Mouse (Mus musculus): ENCODE data around the gene Ripply2. TPM values are rescaled to one million over a fixed set of nuclear protein-coding genes. Genes with fewer than 3 reads are reported as not detected.

Gene Ripply2
- polyA plus RNA-seq (2014; fragmentation: Illumina TruSeq; extraction: RNeasy Lipid Tissue Mini Kit (QIAGEN cat#74804); ENCODE audit: low read depth, low replicate concordance) = not detected

DNA sequence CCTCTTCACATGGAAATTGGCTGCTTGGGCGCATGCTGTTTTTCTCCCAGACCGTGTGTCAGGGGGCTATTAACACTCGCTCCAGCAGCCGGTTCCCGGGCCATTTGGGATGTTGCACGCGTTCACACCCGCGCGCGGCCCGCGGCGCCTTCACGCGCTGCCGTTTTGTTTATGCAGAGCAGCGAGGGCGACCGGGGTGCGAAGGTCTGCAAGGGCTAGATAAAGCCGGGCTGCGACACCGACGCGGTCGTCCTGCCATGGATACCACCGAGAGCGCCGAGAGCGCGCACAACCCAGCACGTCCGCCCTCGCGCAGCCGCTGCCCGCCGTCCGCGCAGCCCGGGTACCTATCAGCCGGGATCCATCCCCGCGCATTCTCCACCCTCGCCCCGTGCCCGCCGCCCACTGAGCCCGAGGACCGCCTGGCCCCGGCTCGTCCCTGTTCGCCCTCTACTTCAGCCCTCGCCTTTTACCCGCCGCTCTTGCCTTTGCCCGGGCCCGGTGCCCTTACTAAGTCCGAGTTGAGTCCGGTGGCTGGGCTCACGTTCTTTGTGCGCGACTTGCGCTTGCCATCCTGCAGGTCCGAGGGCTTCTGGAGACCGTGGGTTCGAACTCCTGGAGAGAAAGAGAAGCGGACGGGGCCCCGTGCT is at the start of gene Ripply2:
TSS of gene Ripply2 (plus strand) at position 250 of the 650 bp plus-strand sequence.

DNA sequence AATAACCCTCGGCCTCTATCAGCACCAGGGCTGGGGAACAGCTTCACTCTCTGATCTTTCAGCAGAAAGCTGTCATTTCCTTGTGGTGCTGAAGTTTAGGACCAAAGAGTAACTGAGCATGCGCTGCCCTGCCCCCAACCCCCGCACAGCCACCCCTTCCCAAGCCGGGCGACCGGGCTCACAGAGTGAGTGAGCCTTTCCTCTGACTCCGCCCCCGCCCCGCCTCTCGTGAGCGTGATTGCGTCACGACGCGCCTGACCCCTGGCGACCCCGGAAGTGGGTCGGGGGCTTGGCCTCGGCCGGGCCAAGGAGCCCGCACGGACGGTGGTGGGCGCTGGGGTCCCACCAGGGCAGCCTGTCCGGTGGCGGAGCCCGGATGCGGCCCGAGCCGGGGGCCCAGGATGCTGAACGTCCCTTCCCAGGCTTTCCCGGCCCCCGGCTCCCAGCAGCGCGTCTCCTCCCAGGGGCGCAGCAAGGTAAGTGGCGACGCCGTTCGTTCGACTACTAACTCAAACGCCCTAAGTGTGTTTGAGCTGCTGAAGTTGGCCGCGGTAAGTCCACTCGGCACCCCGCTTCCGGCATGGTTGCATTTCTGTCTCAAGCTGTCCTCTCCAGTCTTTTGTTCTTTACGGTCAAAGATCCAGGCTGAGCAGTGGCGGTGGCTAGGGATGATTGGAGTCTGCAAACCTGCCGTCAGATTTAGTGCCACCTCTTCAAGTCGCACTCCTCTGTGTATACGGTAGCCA is 6.6 kb downstream of the Ripply2 start, which contains the start of gene Cyb5r4:
TSS of gene Cyb5r4 (plus strand) at position 237 of the 746 bp plus-strand sequence.

Other genes with a start within 250 kb of the Ripply2 start
- 78.4 TPM for gene Snap91, start 134.9 kb upstream of the Ripply2 start, polyA plus RNA-seq (2014; fragmentation: Illumina TruSeq; extraction: RNeasy Lipid Tissue Mini Kit (QIAGEN cat#74804); ENCODE audit: low read depth, low replicate concordance)
- gene Cyb5r4, start 6.5 kb downstream of the Ripply2 start, polyA plus RNA-seq (2014; fragmentation: Illumina TruSeq; extraction: RNeasy Lipid Tissue Mini Kit (QIAGEN cat#74804); ENCODE audit: low read depth, low replicate concordance) = 205 TPM
- gene Mrap2, start 128.8 kb downstream of the Ripply2 start, polyA plus RNA-seq (2014; fragmentation: Illumina TruSeq; extraction: RNeasy Lipid Tissue Mini Kit (QIAGEN cat#74804); ENCODE audit: low read depth, low replicate concordance) = not detected
- gene Cep162, start 240.0 kb downstream of the Ripply2 start, polyA plus RNA-seq (2014; fragmentation: Illumina TruSeq; extraction: RNeasy Lipid Tissue Mini Kit (QIAGEN cat#74804); ENCODE audit: low read depth, low replicate concordance) = 11.6 TPM